38 mouse cellular contexts compared by ENCODE assay signal in genomic region chr1:43789765-43790164, GRCm38 (mm10). TPM values are rescaled to one million over a fixed set of nuclear protein-coding genes. Genes with fewer than 3 reads are reported as not detected.
"Had no signal": no experiment of that assay in that cellular context is flagged by ENCODE, and none has a peak within 500 bp of the region (broad histone marks: within the 10 kb centered on the region; RNA-seq: fewer than 3 reads in every experiment).

No protein-coding gene starts in this region.

- H3K9ac ChIP-seq: limb, embryonic 12.5 days; limb, embryonic 13.5 days; limb, embryonic 15.5 days; liver, embryonic 12.5 days; liver, embryonic 13.5 days; liver, embryonic 14.5 days; liver, embryonic 15.5 days; liver, postnatal 0 days; lung, embryonic 14.5 days; lung, embryonic 15.5 days; midbrain, embryonic 12.5 days; midbrain, embryonic 13.5 days; midbrain, embryonic 15.5 days; neural tube, embryonic 12.5 days; neural tube, embryonic 13.5 days had no signal

- DNase-seq: left cerebral cortex, postnatal 4 days; liver; liver, embryonic 13.5 days; liver, postnatal 0 days; lung, adult 18-20 months; lung, adult 2 months; lung, embryonic 14.5 days; lung, postnatal 10 days; lung, postnatal 14 days; lung, postnatal 36 days; lung, postnatal 4 days; midbrain, embryonic 14.5 days had no signal

- H3K4me2 ChIP-seq: limb, embryonic 12.5 days; limb, embryonic 13.5 days; limb, embryonic 15.5 days; liver, embryonic 11.5 days; liver, embryonic 12.5 days; liver, embryonic 13.5 days; liver, embryonic 15.5 days; lung, embryonic 14.5 days; lung, embryonic 15.5 days; midbrain, embryonic 11.5 days; midbrain, embryonic 12.5 days; midbrain, embryonic 13.5 days; midbrain, embryonic 15.5 days; neural tube, embryonic 12.5 days; neural tube, embryonic 13.5 days had no signal

- H3K27ac ChIP-seq: limb, embryonic 10.5 days; limb, embryonic 12.5 days; limb, embryonic 13.5 days; limb, embryonic 15.5 days; liver, embryonic 12.5 days; liver, embryonic 13.5 days; liver, embryonic 14.5 days; liver, embryonic 15.5 days; lung, embryonic 15.5 days; macrophage; midbrain, embryonic 10.5 days; midbrain, embryonic 12.5 days; midbrain, embryonic 13.5 days; midbrain, embryonic 15.5 days; neural tube, embryonic 12.5 days; neural tube, embryonic 13.5 days had no signal

- ATAC-seq: liver, embryonic 12.5 days; liver, postnatal 0 days; lung, postnatal 0 days; midbrain, embryonic 13.5 days; midbrain, embryonic 15.5 days; midbrain, embryonic 16.5 days had no signal

- H3K4me1 ChIP-seq: limb, embryonic 10.5 days; limb, embryonic 13.5 days; limb, embryonic 15.5 days; liver, embryonic 15.5 days; lung, embryonic 15.5 days; megakaryocyte, embryonic 14.5 days; midbrain, embryonic 10.5 days; midbrain, embryonic 12.5 days; midbrain, embryonic 13.5 days; midbrain, embryonic 15.5 days; neural tube, embryonic 12.5 days; neural tube, embryonic 13.5 days had no signal

- H3K4me3 ChIP-seq: limb, embryonic 10.5 days; limb, embryonic 12.5 days; limb, embryonic 13.5 days; limb, embryonic 15.5 days; liver, embryonic 12.5 days; liver, embryonic 13.5 days; liver, embryonic 15.5 days; lung, embryonic 15.5 days; megakaryocyte, embryonic 14.5 days; midbrain, embryonic 10.5 days; midbrain, embryonic 12.5 days; midbrain, embryonic 13.5 days; midbrain, embryonic 15.5 days; myocyte; neural tube, embryonic 12.5 days; neural tube, embryonic 13.5 days had no signal

- H3K9me3 ChIP-seq: limb, embryonic 10.5 days; limb, embryonic 12.5 days; limb, embryonic 13.5 days; limb, embryonic 15.5 days; liver, embryonic 12.5 days; liver, embryonic 13.5 days; liver, embryonic 15.5 days; lung, embryonic 15.5 days; megakaryocyte, embryonic 14.5 days; midbrain, embryonic 10.5 days; midbrain, embryonic 12.5 days; midbrain, embryonic 13.5 days; midbrain, embryonic 15.5 days; neural tube, embryonic 12.5 days; neural tube, embryonic 13.5 days had no signal

- H3K27me3 ChIP-seq: limb, embryonic 12.5 days; limb, embryonic 13.5 days; limb, embryonic 15.5 days; liver, embryonic 12.5 days; liver, embryonic 13.5 days; liver, embryonic 15.5 days; lung, embryonic 15.5 days; megakaryocyte, embryonic 14.5 days; midbrain, embryonic 12.5 days; midbrain, embryonic 13.5 days; midbrain, embryonic 15.5 days; neural tube, embryonic 12.5 days; neural tube, embryonic 13.5 days had no signal

- H3K36me3 ChIP-seq: lung, embryonic 15.5 days; midbrain, embryonic 15.5 days had no signal

RNA-seq across cellular contexts. Expression of gene 1500015O10Rik, which starts 59.4 kb away (rescaled TPM):
- total RNA-seq: liver, adult 2 months; megakaryocyte progenitor cell, adult 5-6 weeks; megakaryocyte, adult 5-6 weeks; megakaryocyte-erythroid progenitor cell, adult 5-6 weeks; monocyte, adult 5-6 weeks had no signal
- polyA plus RNA-seq: limb, embryonic 10.5 days; liver, adult 2 months; macrophage had no signal
